Comparison of ENCODE assay signal across 18 mouse cellular contexts in genomic region chr1:65440156-65440555, GRCm38 (mm10).
DNase-seq lines count a peak whose midpoint lies in the region; ATAC-seq and TF ChIP-seq lines count a peak whose summit lies in the region.
"Had no signal": no experiment of that assay in that cellular context is flagged by ENCODE, and none has a peak within 500 bp of the region (broad histone marks: within the 10 kb centered on the region; RNA-seq: fewer than 3 reads in every experiment).

No protein-coding gene starts in this region.

- no peaks in the 10 kb centered on the region for H3K36me3 ChIP-seq in embryonic facial prominence, embryonic 14.5 days (ENCODE audit: control insufficient read depth, insufficient read depth, low read length)
- H3K36me3 ChIP-seq in lung, postnatal 0 days (ENCODE audit: insufficient read depth, low read length) = no peaks in the 10 kb centered on the region
- H3K36me3 ChIP-seq in liver, postnatal 0 days (replicated peaks; ENCODE audit: insufficient read depth, low read length) = no peaks in the 10 kb centered on the region
- H3K36me3 ChIP-seq: embryonic facial prominence, embryonic 15.5 days; limb, embryonic 10.5 days; liver, embryonic 13.5 days; neural tube, embryonic 12.5 days had no signal

- no peak overlapping the region for H3K4me3 ChIP-seq in embryonic facial prominence, embryonic 14.5 days (ENCODE audit: low read depth, low read length)
- no peak overlapping the region for H3K4me3 ChIP-seq in lung, postnatal 0 days (ENCODE audit: low read depth, low read length)
- no peak overlapping the region for H3K4me3 ChIP-seq in liver, postnatal 0 days (ENCODE audit: low read depth, low read length)
- H3K4me3 ChIP-seq: embryonic facial prominence, embryonic 15.5 days; limb, embryonic 10.5 days; liver, embryonic 13.5 days; megakaryocyte, embryonic 14.5 days; neural tube, embryonic 12.5 days had no signal

- H3K27ac ChIP-seq in embryonic facial prominence, embryonic 14.5 days (replicated peaks; ENCODE audit: low read depth, low read length) = no peak overlapping the region
- H3K27ac ChIP-seq in lung, postnatal 0 days (ENCODE audit: low read length) = no peak overlapping the region
- H3K27ac ChIP-seq in liver, postnatal 0 days (ENCODE audit: low read depth) = no peak overlapping the region
- H3K27ac ChIP-seq: embryonic facial prominence, embryonic 15.5 days; limb, embryonic 10.5 days; liver, embryonic 13.5 days; neural tube, embryonic 12.5 days had no signal

- no peak overlapping the region for H3K4me2 ChIP-seq in embryonic facial prominence, embryonic 14.5 days (ENCODE audit: low read depth, low read length)
- H3K4me2 ChIP-seq in lung, postnatal 0 days (replicated peaks; ENCODE audit: low read depth, low read length) = no peak overlapping the region
- H3K4me2 ChIP-seq in liver, postnatal 0 days (ENCODE audit: low read depth, low read length) = no peak overlapping the region
- H3K4me2 ChIP-seq: embryonic facial prominence, embryonic 15.5 days; liver, embryonic 13.5 days; neural tube, embryonic 12.5 days had no signal

- 80% methylated on average over 3 of the region's 3 CpGs for WGBS in embryonic facial prominence, embryonic 14.5 days
- 53% methylated on average over 3 of the region's 3 CpGs for WGBS in lung, postnatal 0 days
- WGBS in liver, postnatal 0 days (ENCODE audit: insufficient replicate concordance) = 65% methylated on average over 3 of the region's 3 CpGs

- no peaks in the 10 kb centered on the region for H3K27me3 ChIP-seq in embryonic facial prominence, embryonic 14.5 days (replicated peaks; ENCODE audit: control insufficient read depth, insufficient read depth, low read length)
- no peaks in the 10 kb centered on the region for H3K27me3 ChIP-seq in lung, postnatal 0 days (replicated peaks; ENCODE audit: insufficient read depth, low read length)
- H3K27me3 ChIP-seq in liver, postnatal 0 days (ENCODE audit: insufficient read depth, low read length) = no peaks in the 10 kb centered on the region
- H3K27me3 ChIP-seq: embryonic facial prominence, embryonic 15.5 days; liver, embryonic 13.5 days; megakaryocyte, embryonic 14.5 days; neural tube, embryonic 12.5 days had no signal

- no peak; the same call in 1 of the 2 replicates for ATAC-seq in embryonic facial prominence, embryonic 14.5 days (ENCODE audit: low read depth)
- ATAC-seq in lung, postnatal 0 days = peak; percentile 30; the same call in 1 of the 2 replicates
- ATAC-seq in liver, postnatal 0 days = no peak
- ATAC-seq: activated CD4-positive, CD25-positive, alpha-beta regulatory T cell, adult 4 months; inflammation-experienced regulatory T-cells, adult 6 months had no signal

- no peak overlapping the region for H3K9ac ChIP-seq in embryonic facial prominence, embryonic 14.5 days (ENCODE audit: low read depth, low read length)
- H3K9ac ChIP-seq in lung, postnatal 0 days (replicated peaks; ENCODE audit: low read depth) = no peak overlapping the region
- no peak overlapping the region for H3K9ac ChIP-seq in liver, postnatal 0 days (replicated peaks)
- H3K9ac ChIP-seq: embryonic facial prominence, embryonic 15.5 days; liver, embryonic 13.5 days; neural tube, embryonic 12.5 days had no signal

- TF ChIP-seq EP300 in lung, postnatal 0 days (IDR thresholded peaks at IDR 0.05) = no peak
- TF ChIP-seq EP300 in liver, postnatal 0 days (IDR thresholded peaks at IDR 0.05; ENCODE audit: low read depth) = no peak

- DNase-seq in embryo, embryonic 10 days (ENCODE audit: low spot score) = peak; percentile 9
- no peak for DNase-seq in embryo, embryonic 9.5 days (ENCODE audit: extremely low spot score)
- peak; percentile 8 for DNase-seq in embryonic facial prominence, embryonic 14.5 days (ENCODE audit: low spot score)
- peak; percentile 59 for DNase-seq in kidney, postnatal 10 days
- no peak for DNase-seq in lung, postnatal 0 days (ENCODE audit: low spot score)
- no peak for DNase-seq in liver, postnatal 0 days
- DNase-seq in Muller cell, postnatal 12 days (ENCODE audit: inconsistent ontology term) = no peak
- no peak for DNase-seq in liver
- DNase-seq: cerebellum, postnatal 25 days; liver, embryonic 13.5 days; right cerebral cortex, postnatal 25 days; thymus, postnatal 4 days had no signal

- no peak for TF ChIP-seq CTCF in lung, postnatal 0 days (IDR thresholded peaks at IDR 0.05)
- TF ChIP-seq CTCF in liver, postnatal 0 days (IDR thresholded peaks at IDR 0.05; ENCODE audit: low read depth) = no peak

- no peaks in the 10 kb centered on the region for H3K4me1 ChIP-seq in embryonic facial prominence, embryonic 14.5 days (ENCODE audit: control insufficient read depth, insufficient read depth, low read length)
- no peaks in the 10 kb centered on the region for H3K4me1 ChIP-seq in lung, postnatal 0 days (ENCODE audit: insufficient read depth, low read depth, low read length)
- H3K4me1 ChIP-seq in liver, postnatal 0 days (ENCODE audit: insufficient read depth) = no peaks in the 10 kb centered on the region
- H3K4me1 ChIP-seq: embryonic facial prominence, embryonic 15.5 days; limb, embryonic 10.5 days; liver, embryonic 13.5 days; megakaryocyte, embryonic 14.5 days; neural tube, embryonic 12.5 days had no signal

- no peaks in the 10 kb centered on the region for H3K9me3 ChIP-seq in embryonic facial prominence, embryonic 14.5 days (ENCODE audit: control insufficient read depth, low read length)
- H3K9me3 ChIP-seq in lung, postnatal 0 days (ENCODE audit: low read length) = no peaks in the 10 kb centered on the region
- no peaks in the 10 kb centered on the region for H3K9me3 ChIP-seq in liver, postnatal 0 days (ENCODE audit: low read length)
- H3K9me3 ChIP-seq: embryonic facial prominence, embryonic 15.5 days; limb, embryonic 10.5 days; liver, embryonic 13.5 days; neural tube, embryonic 12.5 days had no signal

Comparison
In these comparisons a context has a peak if more than half of its experiments do, and no peak if none do; other contexts are left out.
1. DNase-seq: peak in embryo, embryonic 10 days (single experiment), embryonic facial prominence, embryonic 14.5 days (single experiment) and kidney, postnatal 10 days (single experiment); none in embryo, embryonic 9.5 days (single experiment), lung, postnatal 0 days (single experiment), liver, postnatal 0 days (single experiment), Muller cell, postnatal 12 days (single experiment) and liver (single experiment).